In the genomic region with DNA sequence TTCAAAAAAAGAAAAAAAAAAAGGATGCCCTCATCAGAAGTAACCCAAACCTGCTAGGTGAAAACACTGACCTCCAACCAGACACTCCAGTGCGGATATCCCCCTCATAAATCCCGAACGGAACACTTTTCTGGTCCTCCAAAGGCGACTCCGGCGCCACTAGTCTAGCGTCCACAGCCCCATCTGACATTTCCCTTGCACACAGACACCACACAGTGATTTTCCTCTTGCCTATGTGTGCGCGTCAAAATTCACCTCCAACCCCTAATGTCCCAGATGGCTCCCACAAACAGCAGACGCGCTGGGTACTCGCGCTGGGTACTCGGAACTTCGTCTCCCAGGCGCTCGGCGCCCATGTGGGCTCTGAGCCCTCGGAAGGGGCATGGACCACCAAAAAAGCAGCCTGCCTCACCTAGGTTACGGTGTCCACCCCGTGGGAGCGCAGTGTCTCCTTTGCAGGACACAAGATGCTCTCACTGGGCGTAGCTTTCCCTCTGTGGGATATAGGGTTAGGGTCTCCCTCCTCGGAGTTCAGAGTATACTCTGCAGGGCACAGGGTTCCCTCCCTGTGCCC, we compare ENCODE assay signal across 8 mouse cellular contexts. TPM values are rescaled to one million over a fixed set of nuclear protein-coding genes. Genes with fewer than 3 reads are reported as not detected.
A peak's percentile ranks its signal among the peaks of the same experiment; 100 is the strongest.
DNase-seq lines count a peak whose midpoint lies in the region; ATAC-seq and TF ChIP-seq lines count a peak whose summit lies in the region.

No protein-coding gene starts in this region.

- peaks cover 17% of the 10 kb centered on the region for H3K4me1 ChIP-seq in heart, embryonic 11.5 days (ENCODE audit: control insufficient read depth, insufficient read depth, low read length)
- H3K4me1 ChIP-seq in hindbrain, embryonic 15.5 days (replicated peaks) = peaks cover 25% of the 10 kb centered on the region
- peaks cover 38% of the 10 kb centered on the region for H3K4me1 ChIP-seq in midbrain, embryonic 10.5 days

- peak overlapping the region; percentile 99 for H3K4me2 ChIP-seq in heart, embryonic 11.5 days
- H3K4me2 ChIP-seq in hindbrain, embryonic 15.5 days = peak overlapping the region; percentile 85

- peak overlapping the region; percentile 73 for H3K9ac ChIP-seq in heart, embryonic 11.5 days (ENCODE audit: low read depth, low read length)
- peak overlapping the region; percentile 65 for H3K9ac ChIP-seq in hindbrain, embryonic 15.5 days

- no peaks in the 10 kb centered on the region for H3K9me3 ChIP-seq in heart, embryonic 11.5 days (replicated peaks; ENCODE audit: control insufficient read depth, low read length)
- no peaks in the 10 kb centered on the region for H3K9me3 ChIP-seq in hindbrain, embryonic 15.5 days
- H3K9me3 ChIP-seq in midbrain, embryonic 10.5 days (replicated peaks) = no peaks in the 10 kb centered on the region; the same call in 1 of the 2 replicates

- WGBS in heart, embryonic 11.5 days (ENCODE audit: insufficient replicate concordance) = 9% methylated on average over 24 of the region's 24 CpGs
- 5% methylated on average over 24 of the region's 24 CpGs for WGBS in hindbrain, embryonic 15.5 days
- WGBS in midbrain, embryonic 10.5 days = 5% methylated on average over 24 of the region's 24 CpGs

- no peak overlapping the region for H3K27ac ChIP-seq in heart, embryonic 11.5 days (ENCODE audit: low read depth, low read length)
- no peak overlapping the region for H3K27ac ChIP-seq in hindbrain, embryonic 15.5 days (replicated peaks)
- peak overlapping the region; percentile 87; the same call in 1 of the 2 replicates for H3K27ac ChIP-seq in midbrain, embryonic 10.5 days (replicated peaks)

- no peak for DNase-seq in heart, postnatal 25 days (ENCODE audit: low spot score)
- peak; percentile 10 for DNase-seq in brain, embryonic 14.5 days (ENCODE audit: low read depth)
- peak; percentile 39 for DNase-seq in midbrain, embryonic 10.5 days (ENCODE audit: low spot score)
- DNase-seq in urinary bladder, adult 2 months (ENCODE audit: low spot score) = no peak
- DNase-seq in frontal cortex, postnatal 25 days (ENCODE audit: low spot score in 2 of 2) = no peak
- DNase-seq in left cerebral cortex, postnatal 25 days (ENCODE audit: low spot score in 2 of 2) = no peak

- peak overlapping the region; percentile 65 for H3K4me3 ChIP-seq in heart, embryonic 11.5 days (ENCODE audit: low read depth, low read length)
- H3K4me3 ChIP-seq in hindbrain, embryonic 15.5 days = peak overlapping the region; percentile 81
- peak overlapping the region; percentile 82 for H3K4me3 ChIP-seq in midbrain, embryonic 10.5 days

- no peaks in the 10 kb centered on the region for H3K36me3 ChIP-seq in heart, embryonic 11.5 days (ENCODE audit: control insufficient read depth, insufficient read depth, low read length)
- H3K36me3 ChIP-seq in hindbrain, embryonic 15.5 days = no peaks in the 10 kb centered on the region
- 0 out of 2 replicates have a peak, but pooled peaks cover 2% of the 10 kb centered on the region for H3K36me3 ChIP-seq in midbrain, embryonic 10.5 days

- H3K27me3 ChIP-seq in heart, embryonic 11.5 days (ENCODE audit: control insufficient read depth, insufficient read depth, low read length) = peaks cover 7% of the 10 kb centered on the region
- H3K27me3 ChIP-seq in hindbrain, embryonic 15.5 days = no peaks in the 10 kb centered on the region
- H3K27me3 ChIP-seq in midbrain, embryonic 10.5 days (ENCODE audit: low read depth, poor library complexity, severe bottlenecking) = peaks cover 32% of the 10 kb centered on the region

- intact Hi-C loops in heart, postnatal 25 days (cut with DNase I) = loop anchor here (2.0 to 5.0 kb wide), 2 partner anchors 18 to 54 kb away; no protein-coding TSS in a partner anchor
- intact Hi-C loops in left cerebral cortex, postnatal 25 days (cut with DNase I) = loop anchor here (2.0 to 10.0 kb wide), 5 partner anchors 46 to 168 kb away; partner anchors contain the start of gene Pttg1ip

- TF ChIP-seq POLR2A in brain, embryonic 14.5 days (IDR thresholded peaks at IDR 0.05; ENCODE audit: borderline replicate concordance, extremely low read depth, insufficient read depth, insufficient read length, poor library complexity, severe bottlenecking) = no peak

- no peak for ATAC-seq in heart, embryonic 11.5 days (replicated peaks; ENCODE audit: insufficient number of reproducible peaks, low FRiP score, low TSS enrichment)
- ATAC-seq in hindbrain, embryonic 15.5 days (ENCODE audit: low FRiP score, low read depth) = no peak

- no peak for TF ChIP-seq CTCF in brain, embryonic 14.5 days (IDR thresholded peaks at IDR 0.05; ENCODE audit: borderline replicate concordance, extremely low read depth, insufficient read depth, insufficient read length)

RNA-seq across cellular contexts. Expression of gene Adarb1, which starts 1.3 kb away (rescaled TPM):
- polyA plus RNA-seq in heart, embryonic 11.5 days (2014; fragmentation: Nextera tagmentation; extraction: Ambion mirVana) = 8.7 and 8.8 TPM in 2 replicates
- total RNA-seq in heart, postnatal 25 days (2021) = 10 to 100 TPM; 16.7 to 19.7 TPM
- polyA plus RNA-seq in brain, embryonic 14.5 days (2012; rRNA removed) = 18.0 and 22.4 TPM in 2 replicates
- polyA plus RNA-seq in hindbrain, embryonic 15.5 days (2015; fragmentation: Nextera tagmentation; extraction: Ambion mirVana) = 20.5 and 21.5 TPM in 2 replicates
- 6.0 and 6.1 TPM in 2 replicates for polyA plus RNA-seq in midbrain, embryonic 10.5 days (2016; fragmentation: Nextera tagmentation; extraction: Ambion mirVana)
- polyA plus RNA-seq in urinary bladder, adult 2 months (2012; rRNA removed) = 10.1 and 11.5 TPM in 2 replicates
- 100 to 1,000 TPM; 123 to 147 TPM for total RNA-seq in left cerebral cortex, postnatal 25 days (2021)

Comparison
In these comparisons a context has a peak if more than half of its experiments do, and no peak if none do; other contexts are left out.
1. DNase-seq: peak in brain, embryonic 14.5 days (single experiment) and midbrain, embryonic 10.5 days (single experiment); none in heart, postnatal 25 days (single experiment), urinary bladder, adult 2 months (single experiment), frontal cortex, postnatal 25 days (0 of 2) and left cerebral cortex, postnatal 25 days (0 of 2).
2. Peak in every context shown above with its lines, with median percentiles within 50 percentile points of each other: H3K4me3 ChIP-seq.